Mouse (Mus musculus): ENCODE data around the gene Nmu. TPM values are rescaled to one million over a fixed set of nuclear protein-coding genes. Genes with fewer than 3 reads are reported as not detected.

Nmu gene
- polyA plus RNA-seq, 1 experiment from 2014 or later: 1.6 TPM

Other genes starting within 250 kb of the Nmu start
- 18.0 and 18.8 TPM in 2 replicates for gene Srd5a3, start 223.5 kb downstream of the Nmu start, polyA plus RNA-seq (2015; fragmentation: Nextera tagmentation; extraction: Ambion mirVana)
- gene Tmem165, start 179.9 kb downstream of the Nmu start, polyA plus RNA-seq (2015; fragmentation: Nextera tagmentation; extraction: Ambion mirVana): 47.0 and 48.9 TPM in 2 replicates
- gene Clock, start 59.0 kb downstream of the Nmu start, polyA plus RNA-seq (2015; fragmentation: Nextera tagmentation; extraction: Ambion mirVana): 13.1 and 14.4 TPM in 2 replicates
- not detected in 2 replicates for gene Pdcl2, start 32.6 kb downstream of the Nmu start, polyA plus RNA-seq (2015; fragmentation: Nextera tagmentation; extraction: Ambion mirVana)
- gene Gm7271, start 120.3 kb upstream of the Nmu start, polyA plus RNA-seq (2015; fragmentation: Nextera tagmentation; extraction: Ambion mirVana): 0.65 and 2.6 TPM in 2 replicates
- gene Exoc1, start 165.5 kb upstream of the Nmu start, polyA plus RNA-seq (2015; fragmentation: Nextera tagmentation; extraction: Ambion mirVana): 53.3 and 55.7 TPM in 2 replicates
- gene Cep135, start 224.9 kb upstream of the Nmu start, polyA plus RNA-seq (2015; fragmentation: Nextera tagmentation; extraction: Ambion mirVana): 3.3 and 3.5 TPM in 2 replicates

All from hindbrain, embryonic 15.5 days (tissue).